Mouse (Mus musculus): Measurements from ENCODE around the gene Lrrd1.

- no peak for TF ChIP-seq CTCF (IDR thresholded peaks at IDR 0.05; ENCODE audit: control insufficient read depth, insufficient read depth, low read length)
- TF ChIP-seq POLR2A (IDR thresholded peaks at IDR 0.05; ENCODE audit: borderline replicate concordance, control insufficient read depth, low read depth, low read length) = no peak
Observed at GRCm38 (mm10) chr5:3800881-3801280, 44.1 kb upstream of the Lrrd1 start.

Measured in bone marrow, adult 2 months (tissue).